Mouse (Mus musculus): ENCODE measurements at regions not wholly inside any gene's neighbourhood (a gene's known extent, or its start where the extent isn't known, plus 50 kb on each side); places are given as distances from the start of the nearest gene placed in this dataset.

- TF ChIP-seq CTCF (IDR thresholded peaks at IDR 0.05; ENCODE audit: control insufficient read depth, insufficient read depth, insufficient replicate concordance, low read depth, low read length) (no peak), POLR2A (IDR thresholded peaks at IDR 0.05; ENCODE audit: control insufficient read depth, low read depth, low read length) (no peak)
These were observed 365.5 kb upstream of the Fam19a5 start for GRCm38 (mm10) chr15:87178646-87179045.

All from testis, adult 2 months (tissue).